Mouse (Mus musculus) neural tube, postnatal 0 days (tissue): ENCODE measurements around the gene Plin5. TPM values are rescaled to one million over a fixed set of nuclear protein-coding genes. Genes with fewer than 3 reads are reported as not detected.

Source experiments
- polyA plus RNA-seq: library from polyadenylated mRNA; unstranded; fragments of >200 nt; fragmentation: Nextera tagmentation; extraction: Ambion mirVana; gene quantifications from 2 replicates; pipeline ENCODE4 v1.2.1, GENCODE M21; 2015

Plin5 gene
- polyA plus RNA-seq, result 3.1 and 3.5 TPM in 2 replicates

GRCm38 (mm10) chr17:56117251-56117710 is at the start of gene Plin5:
TSS of gene Plin5 (minus strand) at chr17:56117596.

GRCm38 (mm10) chr17:56162231-56162774 is 44.9 kb upstream of the Plin5 start, which contains the start of gene Tnfaip8l1:
TSS of gene Tnfaip8l1 (plus strand) at chr17:56162477.

GRCm38 (mm10) chr17:56139858-56140595 is 22.6 kb upstream of the Plin5 start, which contains the start of gene Sema6b:
TSS of gene Sema6b (minus strand) at chr17:56140343.

GRCm38 (mm10) chr17:56121826-56122225 is 4.4 kb upstream of the Plin5 start, which contains the start of gene Lrg1:
TSS of gene Lrg1 (minus strand) at chr17:56122001.

GRCm38 (mm10) chr17:56109219-56110051 is 8.0 kb downstream of the Plin5 start, which contains the start of gene Plin4:
TSS of gene Plin4 (minus strand) at chr17:56109803.

GRCm38 (mm10) chr17:56078880-56079795 is 38.3 kb downstream of the Plin5 start, which contains the start of gene Hdgfl2:
TSS of gene Hdgfl2 (plus strand) at chr17:56079634.

GRCm38 (mm10) chr17:56074827-56075208 is 42.6 kb downstream of the Plin5 start, which contains the start of gene Ubxn6:
TSS of gene Ubxn6 (minus strand) at chr17:56075028.

Other genes starting within 250 kb of the Plin5 start
- gene Zfp119a, start 238.7 kb downstream of the Plin5 start, polyA plus RNA-seq, result 8.3 and 8.4 TPM in 2 replicates
- 11.0 and 13.5 TPM in 2 replicates for gene Zfp959, start 225.5 kb downstream of the Plin5 start, polyA plus RNA-seq
- gene Zfp119b, start 168.1 kb downstream of the Plin5 start, polyA plus RNA-seq, result 7.6 and 7.7 TPM in 2 replicates
- 8.1 and 8.7 TPM in 2 replicates for gene Ebi3, start 165.0 kb downstream of the Plin5 start, polyA plus RNA-seq
- gene Yju2, start 158.5 kb downstream of the Plin5 start, polyA plus RNA-seq, result 16.2 and 16.8 TPM in 2 replicates
- gene Shd, start 147.1 kb downstream of the Plin5 start, polyA plus RNA-seq, result 154 and 192 TPM in 2 replicates
- 184 and 209 TPM in 2 replicates for gene Fsd1, start 131.1 kb downstream of the Plin5 start, polyA plus RNA-seq
- 3.7 and 5.4 TPM in 2 replicates for gene Stap2, start 112.0 kb downstream of the Plin5 start, polyA plus RNA-seq
- 109 and 145 TPM in 2 replicates for gene Mpnd, start 111.9 kb downstream of the Plin5 start, polyA plus RNA-seq
- 80.6 and 84.8 TPM in 2 replicates for gene Sh3gl1, start 81.0 kb downstream of the Plin5 start, polyA plus RNA-seq
- 2.8 and 3.3 TPM in 2 replicates for gene Chaf1a, start 77.2 kb downstream of the Plin5 start, polyA plus RNA-seq
- 64.8 and 72.3 TPM in 2 replicates for gene Ubxn6, start 42.6 kb downstream of the Plin5 start, polyA plus RNA-seq
- gene Hdgfl2, start 38.0 kb downstream of the Plin5 start, polyA plus RNA-seq, result 97.5 and 111 TPM in 2 replicates
- 0.09 and 0.15 TPM in 2 replicates for gene Plin4, start 7.8 kb downstream of the Plin5 start, polyA plus RNA-seq
- 0.37 and 1.8 TPM in 2 replicates for gene Lrg1, start 4.4 kb upstream of the Plin5 start, polyA plus RNA-seq
- gene Sema6b, start 22.7 kb upstream of the Plin5 start, polyA plus RNA-seq, result 17.3 and 18.0 TPM in 2 replicates
- 7.9 and 9.2 TPM in 2 replicates for gene Tnfaip8l1, start 44.9 kb upstream of the Plin5 start, polyA plus RNA-seq
- gene Mydgf, start 66.3 kb upstream of the Plin5 start, polyA plus RNA-seq, result 92.3 and 100 TPM in 2 replicates
- 18.7 and 21.4 TPM in 2 replicates for gene Dpp9, start 101.3 kb upstream of the Plin5 start, polyA plus RNA-seq
- gene Fem1a, start 139.2 kb upstream of the Plin5 start, polyA plus RNA-seq, result 14.0 and 16.3 TPM in 2 replicates
- gene Ticam1, start 159.2 kb upstream of the Plin5 start, polyA plus RNA-seq, result 1.3 and 1.8 TPM in 2 replicates
- gene Plin3, start 175.3 kb upstream of the Plin5 start, polyA plus RNA-seq, result 16.5 and 18.8 TPM in 2 replicates
- gene Arrdc5, start 182.7 kb upstream of the Plin5 start, polyA plus RNA-seq, result not detected in 2 replicates
- gene Uhrf1, start 185.7 kb upstream of the Plin5 start, polyA plus RNA-seq, result 6.1 and 7.9 TPM in 2 replicates
- gene Kdm4b, start 208.5 kb upstream of the Plin5 start, polyA plus RNA-seq, result 37.5 and 43.7 TPM in 2 replicates